Mouse (Mus musculus) cerebral cortex, adult 2 months (tissue): ENCODE data around the gene Osbp.

Experiments
- WGBS: fragments of 180-500 bp; shearing (Covaris S2); methylation state at CpG from one replicate; pipeline ENCODE4 v1.1.7; 2018; 5-methylcytosine and 5-hydroxymethylcytosine counted together

Gene Osbp

GRCm38 (mm10) chr19:11965023-11965942 lies at the start of gene Osbp:
Gene Osbp, plus strand, starts transcription at chr19:11965941.
- under 1% methylated on average over 58 of the region's 59 CpGs for WGBS

DNA sequence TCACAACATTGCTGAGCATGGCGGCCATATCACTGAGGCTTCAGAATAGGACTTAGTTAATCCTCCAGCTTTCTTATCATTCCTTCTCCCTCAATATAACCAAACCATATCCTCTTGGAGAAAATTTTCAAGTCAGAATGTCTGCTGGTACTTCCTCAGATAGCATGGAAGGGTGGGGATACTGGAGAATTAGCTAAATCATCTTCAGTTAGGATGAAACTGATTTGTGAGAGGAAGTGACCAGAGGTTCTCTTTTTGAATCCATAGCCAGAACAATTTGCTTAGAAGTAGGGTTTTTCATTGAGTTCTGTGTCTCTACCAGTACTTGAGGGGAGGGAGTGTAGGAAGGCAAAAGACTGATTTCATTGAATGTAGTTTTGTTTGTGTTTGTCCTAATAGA lies 43.7 kb upstream of the Osbp start:
- 100% methylated on average over 1 of the region's 1 CpGs for WGBS

- WGBS, result 94% methylated on average over 2 of the region's 2 CpGs
These were observed 43.2 kb upstream of the Osbp start for GRCm38 (mm10) chr19:11922515-11922914.

- 79% methylated on average over 2 of the region's 2 CpGs for WGBS
These were observed 39.4 kb upstream of the Osbp start for GRCm38 (mm10) chr19:11926380-11926779.

DNA sequence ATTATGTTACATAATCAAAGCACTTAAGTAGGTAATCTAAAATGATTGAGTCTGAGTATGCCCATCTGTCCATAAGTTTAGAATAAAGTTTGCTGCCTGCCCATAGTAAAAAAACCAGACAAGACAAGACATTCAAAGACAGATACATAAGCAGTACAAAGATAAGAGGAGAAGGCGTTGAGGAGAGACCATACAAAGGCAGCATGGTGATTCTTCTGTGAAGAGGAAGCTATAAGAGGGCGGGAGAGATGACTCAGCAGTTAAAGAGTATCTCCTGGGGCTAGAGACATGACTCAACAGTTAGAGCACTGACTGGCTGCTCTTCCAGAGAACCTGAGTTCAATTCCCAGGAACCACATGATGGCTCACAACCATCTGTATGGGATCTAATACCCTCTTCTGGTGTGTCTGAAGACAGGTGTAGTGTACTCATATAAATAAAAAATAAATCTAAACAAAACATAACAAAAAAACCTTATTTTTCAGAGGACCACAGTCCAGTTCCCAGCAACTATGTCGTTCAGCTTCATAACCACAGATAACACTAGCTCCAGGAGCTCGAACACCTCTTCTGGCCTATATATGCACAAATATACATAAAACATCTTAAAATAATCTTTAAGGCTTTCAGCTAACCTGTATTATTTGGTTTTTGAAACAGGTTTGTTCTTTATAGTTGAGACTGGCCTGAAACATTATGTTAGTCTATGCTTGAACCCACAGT lies 37.6 kb upstream of the Osbp start:
- 85% methylated on average over 4 of the region's 4 CpGs for WGBS

GRCm38 (mm10) chr19:11946460-11946859 lies 19.3 kb upstream of the Osbp start:
- WGBS, result 95% methylated on average over 9 of the region's 9 CpGs

DNA sequence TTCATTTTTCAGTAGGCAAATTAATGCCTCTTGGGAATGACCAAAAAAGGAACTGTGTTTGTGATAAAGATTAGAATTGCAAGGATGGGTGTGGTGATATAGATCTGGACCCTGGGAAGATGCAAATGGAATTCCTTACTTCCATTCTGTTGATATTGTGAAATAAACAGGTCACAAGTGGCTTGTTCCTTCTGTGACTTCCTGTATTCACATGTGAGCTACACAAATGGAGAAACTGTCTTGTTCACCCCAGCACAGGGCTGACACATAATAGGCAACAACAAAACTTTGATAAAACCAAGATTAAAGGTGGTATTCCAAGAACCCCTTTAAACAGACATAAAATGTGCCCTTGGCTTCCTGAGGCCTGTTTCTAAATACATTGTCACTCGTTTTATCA lies 15.9 kb upstream of the Osbp start:
- WGBS, result 59% methylated on average over 1 of the region's 1 CpGs

GRCm38 (mm10) chr19:11950747-11951146 lies 15.0 kb upstream of the Osbp start:
- WGBS, result 74% methylated on average over 7 of the region's 7 CpGs

DNA sequence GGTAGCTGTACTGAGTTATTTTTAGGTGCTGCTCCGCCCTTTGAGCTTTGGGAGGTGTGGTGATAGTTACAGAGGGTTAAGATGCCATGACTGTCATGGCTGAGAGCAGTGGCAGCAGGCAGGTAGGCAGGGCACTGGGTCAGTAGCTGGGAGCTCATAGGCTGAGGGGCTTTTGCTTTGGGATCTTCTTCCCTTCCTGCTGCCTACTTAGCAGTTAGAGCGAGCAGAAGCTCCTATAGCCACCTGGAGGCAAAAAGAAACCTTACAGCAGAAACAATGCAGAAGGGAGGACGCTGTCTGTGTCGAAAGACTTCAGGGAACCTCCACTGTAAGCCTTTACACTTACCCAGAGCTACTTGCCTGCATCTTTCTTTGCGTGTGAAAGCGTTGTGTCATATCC lies 11.5 kb upstream of the Osbp start:
- 61% methylated on average over 6 of the region's 6 CpGs for WGBS

- WGBS, result 89% methylated on average over 5 of the region's 5 CpGs
These were observed 9.1 kb upstream of the Osbp start for GRCm38 (mm10) chr19:11956636-11957035.

GRCm38 (mm10) chr19:11957396-11957795 lies 8.3 kb upstream of the Osbp start:
- WGBS, result 84% methylated on average over 5 of the region's 5 CpGs

GRCm38 (mm10) chr19:11957846-11958245 lies 7.9 kb upstream of the Osbp start:
- WGBS, result 77% methylated on average over 8 of the region's 8 CpGs

- WGBS, result 97% methylated on average over 1 of the region's 1 CpGs
These were observed 1.5 kb upstream of the Osbp start for GRCm38 (mm10) chr19:11964266-11964665.

- 1% methylated on average over 18 of the region's 18 CpGs for WGBS
These were observed 478 bp downstream of the Osbp start for GRCm38 (mm10) chr19:11966201-11966636.

DNA sequence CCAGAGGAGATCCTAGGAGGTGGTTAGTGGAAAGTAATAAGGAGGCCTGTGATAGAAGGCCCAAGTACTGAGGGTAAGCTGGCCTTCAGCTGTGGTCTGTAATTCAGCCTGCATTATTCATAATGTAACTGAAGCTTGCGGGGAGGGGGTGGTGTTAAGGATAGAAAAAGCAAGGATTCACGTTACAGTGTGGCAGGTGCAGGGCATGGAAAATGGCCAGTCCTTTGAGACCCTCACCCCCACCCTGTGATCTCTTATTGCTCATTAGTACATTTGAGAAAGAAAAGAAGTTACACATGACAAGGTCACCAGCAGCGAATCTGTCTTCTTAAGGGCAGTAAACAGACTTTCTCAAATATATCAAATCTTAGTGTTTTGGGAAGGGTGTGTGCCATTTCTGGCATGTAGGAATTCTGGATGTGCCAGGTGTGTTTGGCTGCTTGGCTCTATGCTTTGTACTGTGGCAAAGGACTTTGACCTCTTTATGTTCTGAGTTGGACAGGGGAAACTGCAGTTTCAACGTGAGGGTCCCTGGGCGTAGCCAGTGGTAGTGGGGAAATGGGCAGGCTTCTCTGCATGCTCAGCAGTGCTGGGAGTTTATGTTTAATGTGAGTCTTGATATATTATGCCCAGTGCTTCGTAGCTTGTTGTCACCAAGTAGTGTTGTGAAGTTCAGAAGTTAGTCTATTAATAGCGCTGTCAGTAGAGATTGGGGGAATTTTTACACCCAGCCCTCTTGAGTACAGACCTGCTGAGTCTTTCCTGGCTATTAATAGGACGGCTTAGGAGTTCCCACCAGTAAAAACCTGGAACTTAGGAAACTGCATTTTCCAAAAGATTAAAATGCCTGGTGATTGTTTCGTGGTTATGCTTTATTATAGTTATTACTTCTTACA lies 3.7 kb downstream of the Osbp start:
- WGBS, result 48% methylated on average over 9 of the region's 9 CpGs

DNA sequence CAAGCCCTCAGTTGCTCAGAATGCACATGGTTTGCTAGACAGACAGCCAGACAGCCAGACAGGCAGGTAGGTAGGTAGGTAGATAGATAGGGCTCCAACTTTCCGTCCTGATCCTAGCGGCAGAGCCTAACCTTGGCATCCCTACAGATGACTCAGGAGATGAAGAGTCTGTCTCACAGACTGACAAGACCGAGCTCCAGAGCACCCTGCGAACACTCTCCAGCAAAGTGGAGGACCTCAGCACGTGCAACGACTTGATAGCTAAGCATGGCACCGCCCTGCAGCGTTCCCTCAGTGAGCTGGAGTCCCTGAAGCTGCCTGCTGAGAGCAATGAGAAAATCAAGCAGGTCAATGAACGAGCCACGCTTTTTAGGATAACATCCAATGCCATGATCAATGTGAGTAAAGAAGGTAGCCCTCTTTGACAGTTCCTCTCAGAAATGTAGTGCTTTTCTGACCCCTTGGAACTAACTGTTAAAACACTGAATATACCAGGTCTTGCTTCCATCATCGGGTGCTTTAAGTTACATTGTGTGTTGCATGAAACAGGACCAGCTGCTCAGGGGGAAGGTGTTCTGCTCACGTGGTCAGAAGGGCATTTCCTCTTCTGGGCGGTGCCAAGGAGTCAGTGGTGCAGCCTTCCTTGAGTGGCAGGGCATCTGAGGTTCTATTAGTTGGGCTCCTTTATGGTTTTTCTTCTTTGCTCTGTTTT lies 7.9 kb downstream of the Osbp start:
- 89% methylated on average over 13 of the region's 13 CpGs for WGBS

GRCm38 (mm10) chr19:11974223-11974540 lies 8.4 kb downstream of the Osbp start:
- WGBS, result 88% methylated on average over 2 of the region's 2 CpGs

- WGBS, result 83% methylated on average over 4 of the region's 4 CpGs
These were observed 9.9 kb downstream of the Osbp start for GRCm38 (mm10) chr19:11975683-11976082.

DNA sequence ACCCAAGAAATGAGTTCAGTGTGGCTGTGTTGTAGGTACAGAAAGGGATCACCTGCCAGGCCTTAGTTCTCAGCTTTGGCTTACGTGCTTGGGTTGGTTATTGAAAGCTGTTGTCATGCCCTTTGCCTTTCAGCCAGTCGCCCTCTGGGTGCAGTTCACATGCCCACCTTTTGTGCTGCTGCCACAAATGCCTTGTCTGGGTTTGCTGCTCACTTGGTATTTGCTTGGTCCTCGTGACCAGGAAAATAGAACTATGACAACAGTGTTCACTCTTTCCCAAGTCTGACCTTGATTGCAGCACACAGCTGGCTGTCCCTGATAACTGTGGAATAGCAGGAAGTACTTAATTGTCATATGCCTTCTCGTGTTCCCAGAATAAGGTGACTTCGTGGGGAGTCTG lies 11.6 kb downstream of the Osbp start:
- WGBS, result 72% methylated on average over 5 of the region's 5 CpGs

DNA sequence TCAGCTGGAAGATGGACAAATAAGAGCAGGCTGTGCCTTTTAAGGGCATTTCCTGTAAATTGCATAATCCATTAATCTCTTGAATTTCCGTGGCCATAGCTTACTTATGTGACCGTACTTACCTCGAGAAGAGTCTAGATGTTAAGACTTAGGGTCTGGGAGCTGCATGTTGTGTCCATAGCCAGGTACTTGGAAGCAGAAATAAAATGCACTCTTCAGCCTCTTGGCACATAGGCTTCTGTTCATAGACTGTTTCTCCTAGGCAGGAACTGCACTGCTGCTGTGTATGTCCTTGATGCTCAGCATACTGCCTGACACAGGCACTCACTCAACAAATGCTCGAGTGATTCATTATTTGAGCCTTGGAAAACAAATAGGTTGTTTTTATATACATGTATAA lies 14.7 kb downstream of the Osbp start:
- 88% methylated on average over 4 of the region's 4 CpGs for WGBS

GRCm38 (mm10) chr19:11984614-11985013 lies 18.9 kb downstream of the Osbp start:
- 75% methylated on average over 5 of the region's 5 CpGs for WGBS
